8 mouse cellular contexts compared by ENCODE assay signal in the genomic region with DNA sequence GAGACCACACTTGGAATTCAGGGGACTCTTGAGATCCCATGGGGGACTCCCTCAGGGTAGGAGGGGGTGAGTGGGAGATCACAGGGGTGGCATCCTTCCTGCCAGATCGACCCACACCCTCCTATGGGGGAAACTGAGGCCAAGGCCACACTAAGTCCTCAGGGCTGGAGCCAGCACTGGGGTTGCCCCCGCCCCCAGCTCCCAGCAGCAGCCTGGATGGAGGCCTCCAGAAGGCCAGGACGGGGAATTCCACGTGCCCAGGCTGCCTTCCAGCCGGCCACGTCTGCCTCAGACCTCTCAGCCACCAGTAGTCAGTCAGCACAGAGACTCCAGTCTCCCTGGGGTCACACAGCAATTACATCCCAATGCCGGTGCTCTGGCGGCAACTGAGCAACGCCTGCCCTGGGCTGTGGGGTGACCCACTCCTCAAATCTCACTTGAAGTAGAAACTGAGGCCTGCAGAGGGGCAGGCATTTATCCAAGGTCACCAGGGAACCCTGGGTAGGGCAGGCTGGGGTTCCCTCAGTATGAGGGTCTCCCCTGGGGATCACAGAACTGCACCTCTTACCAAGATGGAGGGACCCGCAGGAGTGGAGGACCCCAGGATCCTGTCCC. TPM values are rescaled to one million over a fixed set of nuclear protein-coding genes. Genes with fewer than 3 reads are reported as not detected.
DNase-seq lines count a peak whose midpoint lies in the region; ATAC-seq and TF ChIP-seq lines count a peak whose summit lies in the region.

No protein-coding gene starts in this region.

- WGBS in forebrain, embryonic 11.5 days = 25% methylated on average over 10 of the region's 10 CpGs
- WGBS in stomach, embryonic 16.5 days = 44% methylated on average over 10 of the region's 10 CpGs

- no peak overlapping the region for H3K9ac ChIP-seq in forebrain, embryonic 11.5 days (ENCODE audit: low read length)
- peak overlapping the region; percentile 86 for H3K9ac ChIP-seq in stomach, embryonic 16.5 days (ENCODE audit: low read length)

- TF ChIP-seq CTCF in layer of hippocampus, adult 2 months (conservative IDR thresholded peaks at IDR 0.05) = no peak

- peaks cover 16% of the 10 kb centered on the region for H3K4me1 ChIP-seq in forebrain, embryonic 11.5 days (replicated peaks; ENCODE audit: control insufficient read depth, insufficient read depth, low read length)
- peaks cover 32% of the 10 kb centered on the region for H3K4me1 ChIP-seq in stomach, embryonic 16.5 days (ENCODE audit: control insufficient read depth, insufficient read depth, low read length)

- no peak overlapping the region for H3K4me2 ChIP-seq in forebrain, embryonic 11.5 days (ENCODE audit: low read depth, low read length, severe bottlenecking)
- peak overlapping the region; percentile 81 for H3K4me2 ChIP-seq in stomach, embryonic 16.5 days (ENCODE audit: low read depth, low read length)

- H3K9me3 ChIP-seq in forebrain, embryonic 11.5 days (ENCODE audit: control insufficient read depth, low read length) = no peaks in the 10 kb centered on the region
- no peaks in the 10 kb centered on the region for H3K9me3 ChIP-seq in stomach, embryonic 16.5 days (replicated peaks; ENCODE audit: control insufficient read depth, low read length)

- H3K27ac ChIP-seq in forebrain, embryonic 11.5 days (ENCODE audit: low read depth, low read length) = no peak overlapping the region
- peak overlapping the region; percentile 83 for H3K27ac ChIP-seq in layer of hippocampus, adult 2 months
- H3K27ac ChIP-seq in stomach, embryonic 16.5 days (ENCODE audit: low read length) = peak overlapping the region; percentile 68

- no peak overlapping the region for H3K4me3 ChIP-seq in forebrain, embryonic 11.5 days (ENCODE audit: low read depth, low read length)
- peak overlapping the region; percentile 82 for H3K4me3 ChIP-seq in layer of hippocampus, adult 2 months
- peak overlapping the region; percentile 72 for H3K4me3 ChIP-seq in stomach, embryonic 16.5 days (replicated peaks; ENCODE audit: low read length)

- intact Hi-C loops in heart, postnatal 25 days (cut with DNase I) = no loop called here

- H3K27me3 ChIP-seq in forebrain, embryonic 11.5 days (ENCODE audit: control insufficient read depth, insufficient read depth, low read length) = peaks cover 44% of the 10 kb centered on the region
- H3K27me3 ChIP-seq in stomach, embryonic 16.5 days (ENCODE audit: control insufficient read depth, insufficient read depth, low read length) = no peaks in the 10 kb centered on the region

- no peaks in the 10 kb centered on the region for H3K36me3 ChIP-seq in forebrain, embryonic 11.5 days (ENCODE audit: control insufficient read depth, insufficient read depth, low read length)
- no peaks in the 10 kb centered on the region for H3K36me3 ChIP-seq in stomach, embryonic 16.5 days (ENCODE audit: control insufficient read depth, insufficient read depth, low read length)

- ATAC-seq in frontal cortex, adult (ENCODE audit: low TSS enrichment) = no peak
- ATAC-seq in forebrain, embryonic 11.5 days (replicated peaks; ENCODE audit: low FRiP score) = no peak
- no peak for ATAC-seq in stomach, embryonic 16.5 days (ENCODE audit: insufficient read depth, low FRiP score)

- peak; percentile 8 to 18 for DNase-seq in frontal cortex, postnatal 14 days (ENCODE audit: low spot score in 2 of 2)
- DNase-seq in adrenal gland, postnatal 25 days = peak; percentile 57
- DNase-seq in forebrain, embryonic 11.5 days (ENCODE audit: low spot score) = peak; percentile 59
- peak; percentile 43 for DNase-seq in heart, postnatal 25 days (ENCODE audit: low spot score)
- peak; percentile 6 to 21 for DNase-seq in layer of hippocampus, adult 2 months (ENCODE audit: low spot score in 2 of 2)
- peak; percentile 36 to 54 for DNase-seq in lung, postnatal 4 days

RNA-seq across cellular contexts. Expression of a gene that starts 30.1 kb away (rescaled TPM):
- 100 and 129 TPM in 2 replicates for total RNA-seq in adrenal gland, postnatal 25 days (2021)
- polyA plus RNA-seq in forebrain, embryonic 11.5 days (2014; fragmentation: Nextera tagmentation; extraction: Ambion mirVana) = 10.5 and 10.8 TPM in 2 replicates
- 100 to 1,000 TPM; 110 to 130 TPM for total RNA-seq in heart, postnatal 25 days (2021)
- 10 to 100 TPM; 60.0 to 60.1 TPM for total RNA-seq in layer of hippocampus, adult 2 months (2021)
- 74.8 and 82.5 TPM in 2 replicates for polyA plus RNA-seq in stomach, embryonic 16.5 days (2015; fragmentation: Nextera tagmentation; extraction: Ambion mirVana)

RNA-seq across cellular contexts. Expression of a gene that starts 32.5 kb away (rescaled TPM):
- 1.4 TPM in 1 of 2 replicates, not detected in the other for total RNA-seq in adrenal gland, postnatal 25 days (2021)
- 2.8 and 3.3 TPM in 2 replicates for polyA plus RNA-seq in forebrain, embryonic 11.5 days (2014; fragmentation: Nextera tagmentation; extraction: Ambion mirVana)
- 1 to 10 TPM; 2.0 TPM for total RNA-seq in heart, postnatal 25 days (2021)
- total RNA-seq in layer of hippocampus, adult 2 months (2021) = 1 to 10 TPM; 1.9 to 2.1 TPM
- polyA plus RNA-seq in stomach, embryonic 16.5 days (2015; fragmentation: Nextera tagmentation; extraction: Ambion mirVana) = 61.8 and 65.3 TPM in 2 replicates

RNA-seq across cellular contexts. Expression of a gene that starts 36.5 kb away (rescaled TPM):
- 1.5 TPM in 1 of 2 replicates, not detected in the other for total RNA-seq in adrenal gland, postnatal 25 days (2021)
- polyA plus RNA-seq in forebrain, embryonic 11.5 days (2014; fragmentation: Nextera tagmentation; extraction: Ambion mirVana) = 1.1 and 3.0 TPM in 2 replicates
- under 1 TPM in 1 of 2 experiments, not detected in 1; 0.70 TPM for total RNA-seq in heart, postnatal 25 days (2021)
- 1 to 10 TPM; 5.5 to 8.1 TPM for total RNA-seq in layer of hippocampus, adult 2 months (2021)
- polyA plus RNA-seq in stomach, embryonic 16.5 days (2015; fragmentation: Nextera tagmentation; extraction: Ambion mirVana) = 1.3 and 1.5 TPM in 2 replicates

RNA-seq across cellular contexts. Expression of a gene that starts 41.1 kb away (rescaled TPM):
- 1.7 TPM in 2 replicates for total RNA-seq in adrenal gland, postnatal 25 days (2021)
- 3.0 and 3.5 TPM in 2 replicates for polyA plus RNA-seq in forebrain, embryonic 11.5 days (2014; fragmentation: Nextera tagmentation; extraction: Ambion mirVana)
- total RNA-seq in heart, postnatal 25 days (2021) = under 1 TPM; 0.61 to 0.78 TPM
- total RNA-seq in layer of hippocampus, adult 2 months (2021) = 1 to 10 TPM; 4.4 to 6.1 TPM
- polyA plus RNA-seq in stomach, embryonic 16.5 days (2015; fragmentation: Nextera tagmentation; extraction: Ambion mirVana) = 3.0 and 3.8 TPM in 2 replicates

RNA-seq across cellular contexts. Expression of a gene that starts 41.1 kb away (rescaled TPM):
- total RNA-seq in adrenal gland, postnatal 25 days (2021) = 48.4 and 52.7 TPM in 2 replicates
- 61.0 and 66.3 TPM in 2 replicates for polyA plus RNA-seq in forebrain, embryonic 11.5 days (2014; fragmentation: Nextera tagmentation; extraction: Ambion mirVana)
- total RNA-seq in heart, postnatal 25 days (2021) = 10 to 100 TPM; 52.0 to 56.2 TPM
- total RNA-seq in layer of hippocampus, adult 2 months (2021) = 10 to 100 TPM; 75.9 to 79.7 TPM
- 77.4 and 79.6 TPM in 2 replicates for polyA plus RNA-seq in stomach, embryonic 16.5 days (2015; fragmentation: Nextera tagmentation; extraction: Ambion mirVana)
